Mouse (Mus musculus) stomach, postnatal 0 days (tissue): ENCODE measurements at regions not wholly inside any gene's neighbourhood (a gene's known extent, or its start where the extent isn't known, plus 50 kb on each side); places are given as distances from the start of the nearest gene placed in this dataset.

Source experiments
- ATAC-seq: fragments of 200-750 bp; cut with Nextera tagmentation; 2 replicates; pipeline ENCODE4 v1.8.0; 2017; ENCODE audit not compliant: low FRiP score, low TSS enrichment
- DNase-seq: peaks from one replicate; pipeline ENCODE4 v3.0.0-alpha.2; 2016; ENCODE audit warnings: low spot score
- H3K27ac ChIP-seq: fragments of 300-500 bp; sonication (generic); replicated peaks from 2 replicates; pipeline ENCODE4 v1.5.1; 2014; ENCODE audit warnings: mild to moderate bottlenecking, control low read depth
- H3K27me3 ChIP-seq: fragments of 300-500 bp; sonication (generic); 2 replicates; pipeline ENCODE4 v1.6.1; 2014; ENCODE audit warnings: low read length; ENCODE audit not compliant: control insufficient read depth, insufficient read depth
- H3K36me3 ChIP-seq: fragments of 300-500 bp; sonication (generic); 2 replicates; pipeline ENCODE4 v1.6.1; 2014; ENCODE audit warnings: low read length, mixed read lengths; ENCODE audit not compliant: control insufficient read depth, insufficient read depth
- H3K4me1 ChIP-seq: fragments of 300-500 bp; sonication (generic); replicated peaks from 2 replicates; pipeline ENCODE4 v1.6.1; 2014; ENCODE audit warnings: antibody characterized with exemption; ENCODE audit not compliant: control insufficient read depth, insufficient read depth
- H3K4me2 ChIP-seq: fragments of 300-500 bp; sonication (generic); replicated peaks from 2 replicates; pipeline ENCODE4 v1.6.1; 2014; ENCODE audit warnings: low read depth, mild to moderate bottlenecking, control low read depth, moderate library complexity
- H3K4me3 ChIP-seq: fragments of 300-500 bp; sonication (generic); 2 replicates; pipeline ENCODE4 v1.5.1; 2014; ENCODE audit warnings: low read depth, low read length, control low read depth
- H3K9ac ChIP-seq: fragments of 300-500 bp; sonication (generic); 2 replicates; pipeline ENCODE4 v1.6.1; 2014; ENCODE audit warnings: mild to moderate bottlenecking, low read length, control low read depth, mixed read lengths
- H3K9me3 ChIP-seq: fragments of 300-500 bp; sonication (generic); 2 replicates; pipeline ENCODE4 v1.6.1; 2016; ENCODE audit warnings: low read length; ENCODE audit not compliant: control insufficient read depth
- CTCF ChIP-seq: IDR thresholded peaks from 2 replicates; pipeline ENCODE4 v1.5.1; 2016; ENCODE audit warnings: antibody characterized with exemption, low read depth, mild to moderate bottlenecking, moderate library complexity
- EP300 ChIP-seq: optimal IDR thresholded peaks from 2 replicates; pipeline ENCODE3; 2016; ENCODE audit warnings: antibody characterized with exemption
- WGBS: fragments of 180-500 bp; shearing (Covaris S2); extraction: QIAGEN DNeasy Blood & Tissue Kit; methylation state at CpG from one replicate; pipeline ENCODE4 v1.1.7; 2014; 5-methylcytosine and 5-hydroxymethylcytosine counted together

GRCm38 (mm10) chr15:62224798-62225197 is 1302.0 kb upstream of the A1bg start:
- TF ChIP-seq CTCF (no peak), EP300 (no peak)

DNA sequence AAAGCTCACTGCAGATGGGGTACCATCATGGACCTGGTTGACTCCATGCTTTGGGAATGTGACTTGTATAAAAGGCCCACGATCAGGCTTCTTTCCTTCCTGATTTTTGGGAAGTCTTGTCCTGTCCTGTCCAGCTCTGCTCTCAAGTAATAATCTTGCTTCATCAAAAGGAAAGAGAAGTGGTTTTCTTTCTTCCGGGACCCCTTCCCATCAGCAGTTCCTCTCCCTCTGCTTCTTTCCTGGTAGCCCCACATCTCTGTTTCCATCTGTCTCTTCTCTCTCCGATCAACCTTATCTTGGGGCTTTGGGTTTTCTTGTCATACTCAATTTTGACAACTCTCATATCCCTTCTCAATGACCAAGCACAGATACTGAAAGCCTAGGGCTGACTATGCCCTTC is 1301.4 kb upstream of the A1bg start:
- Histone ChIP-seq H3K36me3 (no peaks in the 10 kb centered on the region), H3K9me3 (no peaks in the 10 kb centered on the region), H3K9ac (no peak overlapping the region), H3K27ac (no peak overlapping the region), H3K4me3 (no peak overlapping the region), H3K4me1 (no peaks in the 10 kb centered on the region), H3K27me3 (no peaks in the 10 kb centered on the region), H3K4me2 (no peak overlapping the region)
- TF ChIP-seq EP300, result no peak
- TF ChIP-seq CTCF, result no peak
- WGBS, result 92% methylated on average over 3 of the region's 3 CpGs
- DNase-seq (no peak), ATAC-seq (no peak)

More at GRCm38 (mm10) chr15:62224798-62225197, 1302.0 kb upstream of the A1bg start:
- Histone ChIP-seq H3K4me1 (0 out of 2 replicates have a peak, but pooled peaks cover 2% of the 10 kb centered on the region), H3K36me3 (no peaks in the 10 kb centered on the region), H3K9ac (no peak overlapping the region), H3K27ac (no peak overlapping the region), H3K4me3 (no peak overlapping the region), H3K27me3 (no peaks in the 10 kb centered on the region), H3K4me2 (no peak overlapping the region), H3K9me3 (no peaks in the 10 kb centered on the region)
- no peak for DNase-seq
- ATAC-seq, result no peak

- Histone ChIP-seq H3K9ac (no peak overlapping the region), H3K36me3 (no peaks in the 10 kb centered on the region), H3K27me3 (no peaks in the 10 kb centered on the region), H3K4me2 (no peak overlapping the region), H3K4me1 (no peaks in the 10 kb centered on the region), H3K27ac (no peak overlapping the region), H3K9me3 (no peaks in the 10 kb centered on the region), H3K4me3 (no peak overlapping the region)
- TF ChIP-seq CTCF (no peak), EP300 (no peak)
- WGBS, result 81% methylated on average over 6 of the region's 6 CpGs
- ATAC-seq (no peak), DNase-seq (no peak)
These were observed 1300.5 kb upstream of the A1bg start for GRCm38 (mm10) chr15:62223156-62223840.

- H3K9ac ChIP-seq, result no peak overlapping the region
- H3K36me3 ChIP-seq, result no peaks in the 10 kb centered on the region
- H3K9me3 ChIP-seq, result no peaks in the 10 kb centered on the region
- no peaks in the 10 kb centered on the region for H3K4me1 ChIP-seq
- DNase-seq (no peak), ATAC-seq (no peak)
- H3K4me3 ChIP-seq, result no peak overlapping the region
- H3K27ac ChIP-seq, result no peak overlapping the region
- no peak for TF ChIP-seq CTCF
- no peak for TF ChIP-seq EP300
- H3K4me2 ChIP-seq, result no peak overlapping the region
- 67% methylated on average over 5 of the region's 5 CpGs for WGBS
- H3K27me3 ChIP-seq, result no peaks in the 10 kb centered on the region
These were observed 1299.9 kb upstream of the A1bg start for GRCm38 (mm10) chr15:62222731-62223130.

DNA sequence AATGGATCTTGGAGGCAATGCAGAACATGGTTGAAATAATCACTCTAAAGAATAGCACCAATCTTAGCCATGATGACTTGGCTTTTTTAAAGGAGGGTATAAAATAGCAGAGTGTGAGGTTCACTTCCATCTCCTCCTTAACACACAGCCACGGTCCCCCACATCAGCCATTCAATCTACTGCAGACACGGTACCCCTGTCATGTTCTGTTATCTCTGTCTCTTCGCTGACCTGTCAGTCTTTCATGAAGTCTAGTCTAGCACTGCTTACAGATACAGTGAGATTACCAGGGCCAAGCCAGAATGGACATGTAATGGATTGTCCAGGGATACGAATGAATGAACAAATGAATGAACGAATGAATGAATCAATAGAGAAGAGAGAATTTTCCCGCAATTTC is 1299.4 kb upstream of the A1bg start:
- Histone ChIP-seq H3K4me3 (no peak overlapping the region), H3K9me3 (no peaks in the 10 kb centered on the region), H3K9ac (no peak overlapping the region), H3K27me3 (no peaks in the 10 kb centered on the region), H3K27ac (no peak overlapping the region), H3K4me1 (no peaks in the 10 kb centered on the region), H3K4me2 (no peak overlapping the region), H3K36me3 (no peaks in the 10 kb centered on the region)
- TF ChIP-seq EP300, result no peak
- no peak for TF ChIP-seq CTCF
- no peak for DNase-seq
- 94% methylated on average over 6 of the region's 6 CpGs for WGBS
- no peak for ATAC-seq

- no peak overlapping the region for H3K27ac ChIP-seq
- no peak overlapping the region for H3K9ac ChIP-seq
- H3K4me1 ChIP-seq, result no peaks in the 10 kb centered on the region
- H3K27me3 ChIP-seq, result no peaks in the 10 kb centered on the region
- TF ChIP-seq EP300, result no peak
- no peak for TF ChIP-seq CTCF
- WGBS, result 84% methylated on average over 8 of the region's 8 CpGs
- no peak overlapping the region for H3K4me3 ChIP-seq
- no peaks in the 10 kb centered on the region for H3K9me3 ChIP-seq
- no peak overlapping the region for H3K4me2 ChIP-seq
- DNase-seq (no peak), ATAC-seq (no peak)
- no peaks in the 10 kb centered on the region for H3K36me3 ChIP-seq
These were observed 1298.4 kb upstream of the A1bg start for GRCm38 (mm10) chr15:62221024-62221819.
